Mouse (Mus musculus) kidney, embryonic 16.5 days (tissue): ENCODE results near the gene Map7d2. TPM values are rescaled to one million over a fixed set of nuclear protein-coding genes. Genes with fewer than 3 reads are reported as not detected.
"Not testable (repeated sequence)": the region's sequence is repeated elsewhere in the genome, so short reads cannot be mapped to it uniquely, and the experiment has no call there.

Experiments
- ATAC-seq: fragments of 200-750 bp; cut with Nextera tagmentation; 2 replicates; pipeline ENCODE4 v1.8.0; 2017; ENCODE audit warnings: moderate TSS enrichment; ENCODE audit not compliant: low FRiP score, low TSS enrichment
- H3K27ac ChIP-seq: fragments of 300-500 bp; sonication (generic); 2 replicates; pipeline ENCODE4 v1.5.1; 2014; ENCODE audit warnings: low read length
- H3K27me3 ChIP-seq: fragments of 300-500 bp; sonication (generic); 2 replicates; pipeline ENCODE4 v1.6.1; 2014; ENCODE audit warnings: low read length, control low read depth, mixed read lengths; ENCODE audit not compliant: insufficient read depth
- H3K36me3 ChIP-seq: fragments of 300-500 bp; sonication (generic); 2 replicates; pipeline ENCODE4 v1.6.1; 2014; ENCODE audit warnings: low read length, control low read depth, mixed read lengths; ENCODE audit not compliant: insufficient read depth
- H3K4me1 ChIP-seq: fragments of 300-500 bp; sonication (generic); 2 replicates; pipeline ENCODE4 v1.6.1; 2014; ENCODE audit warnings: low read length, control low read depth, mixed read lengths; ENCODE audit not compliant: insufficient read depth
- H3K4me2 ChIP-seq: fragments of 300-500 bp; sonication (generic); replicated peaks from 2 replicates; pipeline ENCODE4 v1.6.1; 2014; ENCODE audit warnings: low read depth, low read length
- H3K4me3 ChIP-seq: fragments of 300-500 bp; sonication (generic); 2 replicates; pipeline ENCODE4 v1.5.1; 2014; ENCODE audit warnings: mild to moderate bottlenecking, low read length
- H3K9ac ChIP-seq: fragments of 300-500 bp; sonication (generic); replicated peaks from 2 replicates; pipeline ENCODE4 v1.6.1; 2014; ENCODE audit warnings: low read length
- H3K9me3 ChIP-seq: fragments of 300-500 bp; sonication (generic); 2 replicates; pipeline ENCODE4 v1.6.1; 2016; ENCODE audit warnings: low read length, control low read depth
- WGBS: fragments of 180-500 bp; shearing (Covaris S2); extraction: QIAGEN DNeasy Blood & Tissue Kit; methylation state at CpG from one replicate; pipeline ENCODE4 v1.1.7; 2014; 5-methylcytosine and 5-hydroxymethylcytosine counted together
- polyA plus RNA-seq: library from polyadenylated mRNA; unstranded; fragments of >200 nt; fragmentation: Nextera tagmentation; extraction: Ambion mirVana; gene quantifications from 2 replicates; pipeline ENCODE4 v1.2.1, GENCODE M21; 2015

Map7d2 gene
- polyA plus RNA-seq, 1 experiment from 2014 or later, result 2.8 TPM

- 0 out of 2 replicates have a peak, but pooled peaks cover 2% of the 10 kb centered on the region for H3K9me3 ChIP-seq
- peak overlapping the region; percentile 58 for H3K4me3 ChIP-seq
- no peak overlapping the region for H3K27ac ChIP-seq
- H3K27me3 ChIP-seq, result peaks cover 39% of the 10 kb centered on the region; the same call in 1 of the 2 replicates
- H3K9ac ChIP-seq, result no peak overlapping the region; the same call in 1 of the 2 replicates
- ATAC-seq, result peak; percentile 60
- 20% methylated on average over 52 of the region's 65 CpGs for WGBS
- H3K36me3 ChIP-seq, result no peaks in the 10 kb centered on the region
- no peaks in the 10 kb centered on the region for H3K4me1 ChIP-seq
- H3K4me2 ChIP-seq, result peak overlapping the region; percentile 91
These were observed 679 bp downstream of the Map7d2 start for GRCm38 (mm10) chrX:159414829-159415673.

- H3K4me2 ChIP-seq, H3K4me1 ChIP-seq, ATAC-seq, H3K27me3 ChIP-seq, H3K27ac ChIP-seq, H3K36me3 ChIP-seq, H3K4me3 ChIP-seq, H3K9me3 ChIP-seq, H3K9ac ChIP-seq: not testable (repeated sequence)
- WGBS, result 88% methylated on average over 3 of the region's 3 CpGs
These were observed 16.1 kb downstream of the Map7d2 start for GRCm38 (mm10) chrX:159430507-159430906.

GRCm38 (mm10) chrX:159442128-159442527, 27.8 kb downstream of the Map7d2 start:
- H3K9ac ChIP-seq, result no peak overlapping the region
- H3K4me1 ChIP-seq, result no peaks in the 10 kb centered on the region
- no peak overlapping the region for H3K4me3 ChIP-seq
- no peaks in the 10 kb centered on the region; the same call in 1 of the 2 replicates for H3K27me3 ChIP-seq
- no peak for ATAC-seq
- 40% methylated on average over 3 of the region's 3 CpGs for WGBS
- no peak overlapping the region for H3K27ac ChIP-seq
- peaks cover 3% of the 10 kb centered on the region; the same call in 1 of the 2 replicates for H3K9me3 ChIP-seq
- H3K36me3 ChIP-seq, result no peaks in the 10 kb centered on the region
- H3K4me2 ChIP-seq, result no peak overlapping the region

GRCm38 (mm10) chrX:159447133-159447532, 32.8 kb downstream of the Map7d2 start:
- no peaks in the 10 kb centered on the region for H3K4me1 ChIP-seq
- no peaks in the 10 kb centered on the region for H3K36me3 ChIP-seq
- WGBS, result 82% methylated on average over 1 of the region's 1 CpGs
- no peak overlapping the region for H3K4me3 ChIP-seq
- no peak overlapping the region for H3K4me2 ChIP-seq
- H3K27me3 ChIP-seq, result no peaks in the 10 kb centered on the region
- no peak overlapping the region for H3K9ac ChIP-seq
- H3K9me3 ChIP-seq, result peaks cover 3% of the 10 kb centered on the region; the same call in 1 of the 2 replicates
- ATAC-seq, result no peak
- H3K27ac ChIP-seq, result no peak overlapping the region

GRCm38 (mm10) chrX:159459006-159459654, 44.8 kb downstream of the Map7d2 start:
- no peak for ATAC-seq
- Histone ChIP-seq H3K9ac (no peak overlapping the region), H3K9me3 (no peaks in the 10 kb centered on the region), H3K27me3 (peaks cover 3% of the 10 kb centered on the region; the same call in 1 of the 2 replicates), H3K27ac (no peak overlapping the region), H3K4me2 (no peak overlapping the region), H3K4me3 (no peak overlapping the region), H3K4me1 (no peaks in the 10 kb centered on the region), H3K36me3 (no peaks in the 10 kb centered on the region)
- 75% methylated on average over 7 of the region's 7 CpGs for WGBS

- no peak overlapping the region for H3K9ac ChIP-seq
- no peak overlapping the region for H3K27ac ChIP-seq
- 86% methylated on average over 1 of the region's 1 CpGs for WGBS
- H3K9me3 ChIP-seq, result no peaks in the 10 kb centered on the region
- H3K4me1 ChIP-seq, result no peaks in the 10 kb centered on the region
- H3K4me3 ChIP-seq, result no peak overlapping the region
- ATAC-seq, result no peak
- no peaks in the 10 kb centered on the region for H3K36me3 ChIP-seq
- H3K4me2 ChIP-seq, result no peak overlapping the region
- peaks cover 2% of the 10 kb centered on the region; the same call in 1 of the 2 replicates for H3K27me3 ChIP-seq
These were observed 60.4 kb downstream of the Map7d2 start for GRCm38 (mm10) chrX:159474799-159475198.

- WGBS, result 79% methylated on average over 4 of the region's 4 CpGs
- H3K9me3 ChIP-seq, ATAC-seq, H3K4me3 ChIP-seq, H3K27me3 ChIP-seq, H3K9ac ChIP-seq, H3K36me3 ChIP-seq, H3K27ac ChIP-seq, H3K4me2 ChIP-seq, H3K4me1 ChIP-seq: not testable (repeated sequence)
These were observed 64.0 kb downstream of the Map7d2 start for GRCm38 (mm10) chrX:159478243-159478940.

GRCm38 (mm10) chrX:159484247-159484646, 69.9 kb downstream of the Map7d2 start:
- Histone ChIP-seq H3K27me3 (peaks cover 9% of the 10 kb centered on the region; the same call in 1 of the 2 replicates), H3K9ac (no peak overlapping the region), H3K4me3 (no peak overlapping the region), H3K4me2 (no peak overlapping the region), H3K36me3 (no peaks in the 10 kb centered on the region), H3K27ac (no peak overlapping the region), H3K9me3 (no peaks in the 10 kb centered on the region), H3K4me1 (no peaks in the 10 kb centered on the region)
- 83% methylated on average over 1 of the region's 1 CpGs for WGBS
- no peak for ATAC-seq

- ATAC-seq, result no peak
- H3K4me3 ChIP-seq, result no peak overlapping the region
- H3K4me2 ChIP-seq, result no peak overlapping the region
- H3K9me3 ChIP-seq, result no peaks in the 10 kb centered on the region
- no peaks in the 10 kb centered on the region for H3K36me3 ChIP-seq
- no peak overlapping the region for H3K9ac ChIP-seq
- no peaks in the 10 kb centered on the region; the same call in 1 of the 2 replicates for H3K27me3 ChIP-seq
- 57% methylated on average over 2 of the region's 2 CpGs for WGBS
- H3K4me1 ChIP-seq, result no peaks in the 10 kb centered on the region
- H3K27ac ChIP-seq, result no peak overlapping the region
These were observed 88.8 kb downstream of the Map7d2 start for GRCm38 (mm10) chrX:159503181-159503580.
